Mouse (Mus musculus): ENCODE measurements at regions not wholly inside any gene's neighbourhood (a gene's known extent, or its start where the extent isn't known, plus 50 kb on each side); places are given as distances from the start of the nearest gene placed in this dataset.

DNA sequence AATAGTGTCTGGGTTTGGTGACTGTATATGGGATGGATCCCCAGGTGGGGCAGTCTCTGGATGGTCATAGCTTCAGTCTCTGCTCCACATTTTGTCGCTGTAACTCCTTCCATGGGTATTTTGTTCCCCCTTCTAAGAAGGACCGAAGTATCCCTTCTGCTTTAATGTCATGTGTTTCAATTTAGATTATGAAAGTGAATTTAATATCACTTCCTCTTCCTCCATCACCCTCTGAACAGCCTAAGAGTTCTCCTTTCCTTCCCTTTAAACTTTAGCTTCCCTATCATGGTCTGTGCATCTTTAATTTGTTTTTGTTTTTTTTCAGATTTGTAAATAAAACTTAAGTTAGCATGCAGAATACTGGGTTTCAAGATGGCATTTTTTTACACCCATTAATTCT, 211.0 kb upstream of the Phyhipl start:
- Histone ChIP-seq H3K4me1 (replicated peaks) (no peaks in the 10 kb centered on the region), H3K27ac (no peak overlapping the region), H3K4me3 (replicated peaks) (no peak overlapping the region), H3K9me3 (no peaks in the 10 kb centered on the region), H3K9ac (no peak overlapping the region), H3K4me2 (replicated peaks) (no peak overlapping the region), H3K27me3 (replicated peaks) (no peaks in the 10 kb centered on the region), H3K36me3 (no peaks in the 10 kb centered on the region)
- 94% methylated on average over 2 of the region's 2 CpGs for WGBS
- ATAC-seq = no peak

DNA sequence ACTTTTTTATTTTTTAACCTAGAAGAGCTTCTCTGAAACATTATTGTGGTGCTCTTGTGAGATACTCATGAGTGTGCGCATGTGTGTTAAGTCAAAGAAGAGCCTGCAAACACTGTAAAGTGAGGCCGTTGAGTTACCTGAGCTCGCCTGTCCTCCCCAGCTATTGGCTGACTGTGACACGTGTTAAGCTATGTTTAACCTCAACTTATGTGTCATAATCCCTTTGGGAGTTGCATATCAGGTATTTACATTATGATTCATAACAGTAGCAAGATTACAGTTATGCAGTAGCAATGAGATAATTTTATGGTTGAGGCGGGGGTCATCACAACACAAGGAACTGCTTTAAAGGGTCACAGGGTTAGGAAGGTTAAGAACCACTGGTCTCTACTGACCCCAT, 208.9 kb upstream of the Phyhipl start:
- no peaks in the 10 kb centered on the region for H3K9me3 ChIP-seq
- 82% methylated on average over 5 of the region's 5 CpGs for WGBS
- no peaks in the 10 kb centered on the region for H3K27me3 ChIP-seq (replicated peaks)
- H3K9ac ChIP-seq = no peak overlapping the region
- ATAC-seq = no peak
- H3K4me1 ChIP-seq (replicated peaks) = no peaks in the 10 kb centered on the region
- H3K36me3 ChIP-seq = no peaks in the 10 kb centered on the region
- no peak overlapping the region for H3K4me2 ChIP-seq (replicated peaks)
- H3K4me3 ChIP-seq (replicated peaks) = no peak overlapping the region
- H3K27ac ChIP-seq = no peak overlapping the region

DNA sequence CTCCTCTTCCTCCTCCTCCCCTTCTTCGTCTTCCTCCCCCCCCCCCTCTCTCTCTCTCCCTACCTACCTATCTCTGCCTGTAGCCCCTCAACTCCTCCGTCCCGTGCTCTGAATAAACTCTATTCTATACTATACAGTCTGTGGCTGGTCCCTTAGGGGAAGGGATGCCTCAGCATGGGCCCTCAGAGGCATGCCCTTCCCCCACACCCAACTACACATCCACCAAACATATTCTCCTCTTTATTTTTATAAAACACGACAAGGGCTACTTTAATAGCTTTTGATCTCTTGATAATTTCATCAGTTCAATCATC, 206.2 kb upstream of the Phyhipl start:
- no peak overlapping the region for H3K4me3 ChIP-seq (replicated peaks)

DNA sequence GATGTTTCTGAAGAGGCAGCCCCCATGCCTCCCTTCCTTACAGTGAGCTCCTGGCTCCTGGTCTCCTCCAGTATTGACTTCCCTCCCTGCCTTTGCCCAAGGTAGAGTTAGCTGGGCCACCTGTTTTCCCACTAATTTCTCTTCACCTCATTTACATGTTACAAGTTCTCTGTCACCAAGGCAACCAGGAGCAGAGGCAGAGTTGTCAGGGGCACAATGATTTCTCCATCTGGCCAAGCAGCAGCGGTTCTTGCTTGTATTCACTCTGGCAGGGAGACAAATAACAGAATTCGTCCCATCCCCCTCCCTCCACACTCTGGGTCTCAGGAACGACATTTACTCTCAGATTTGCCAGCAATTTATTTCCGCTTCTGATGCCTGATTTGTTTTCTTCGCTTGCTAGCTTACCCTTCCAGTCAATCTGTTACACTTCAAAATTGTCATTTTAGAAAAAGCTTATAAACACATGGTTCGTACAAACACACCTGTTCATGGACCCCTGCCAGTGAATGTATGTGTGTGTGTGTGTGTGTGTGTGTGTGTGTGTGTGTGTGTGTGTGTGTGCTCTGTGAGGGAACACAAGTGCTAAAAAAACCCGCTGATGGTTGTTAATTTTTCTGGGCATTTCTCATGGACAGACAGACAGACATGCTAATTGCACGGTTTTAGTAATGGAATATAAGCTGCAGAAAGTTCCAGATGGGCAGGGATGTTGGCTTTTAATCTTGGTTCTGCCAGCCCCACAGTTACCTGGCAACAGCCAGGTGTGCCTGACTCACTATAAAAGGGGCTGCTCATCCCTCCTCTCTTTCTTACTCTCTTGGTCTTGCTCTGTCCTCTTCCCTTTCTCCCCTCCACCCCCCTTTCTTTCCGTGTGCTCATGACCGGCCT, 205.6 kb upstream of the Phyhipl start:
- Histone ChIP-seq H3K9ac (no peak overlapping the region), H3K9me3 (no peaks in the 10 kb centered on the region), H3K4me3 (replicated peaks) (no peak overlapping the region), H3K27ac (no peak overlapping the region), H3K4me2 (replicated peaks) (no peak overlapping the region), H3K36me3 (no peaks in the 10 kb centered on the region), H3K4me1 (replicated peaks) (no peaks in the 10 kb centered on the region), H3K27me3 (replicated peaks) (no peaks in the 10 kb centered on the region)
- WGBS = 44% methylated on average over 10 of the region's 10 CpGs
- ATAC-seq = no peak

More for the DNA sequence above, 206.2 kb upstream of the Phyhipl start:
- WGBS = 51% methylated on average over 3 of the region's 4 CpGs
- Histone ChIP-seq H3K36me3 (no peaks in the 10 kb centered on the region), H3K27me3 (replicated peaks) (no peaks in the 10 kb centered on the region), H3K9ac (no peak overlapping the region), H3K4me1 (replicated peaks) (no peaks in the 10 kb centered on the region), H3K4me2 (replicated peaks) (no peak overlapping the region), H3K9me3 (no peaks in the 10 kb centered on the region), H3K27ac (no peak overlapping the region)
- no peak for ATAC-seq

DNA sequence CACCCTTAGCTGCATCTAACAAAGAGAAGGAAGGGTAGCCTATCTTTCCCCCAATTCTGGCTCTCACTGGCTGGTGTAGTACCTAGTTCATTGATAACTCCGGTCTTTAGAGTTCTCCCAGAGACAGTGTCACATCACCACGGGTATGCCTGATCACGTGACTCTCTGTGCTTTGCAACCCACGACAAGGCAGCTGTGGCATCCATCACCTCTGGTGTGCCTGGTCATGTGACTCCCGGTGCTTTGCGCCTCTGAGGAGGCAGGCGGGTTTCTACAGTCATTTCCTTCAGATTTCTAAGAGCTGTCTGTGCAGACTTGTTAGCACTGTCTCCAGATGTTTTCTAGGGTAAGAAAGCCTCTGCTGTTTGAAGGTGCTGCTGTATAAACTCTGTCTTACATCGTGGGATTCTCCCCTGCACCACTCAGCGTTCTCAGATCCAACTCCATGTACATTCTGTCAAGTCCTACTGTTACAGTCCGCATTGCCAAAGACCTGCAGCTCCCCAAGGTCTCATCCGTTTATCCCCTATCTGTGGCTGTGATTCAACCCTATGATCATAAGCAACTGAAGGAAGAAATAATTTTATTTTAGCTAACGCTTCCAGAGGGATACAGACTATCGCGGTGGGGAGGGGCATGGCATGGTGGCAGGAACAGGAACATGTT, 201.5 kb upstream of the Phyhipl start:
- ATAC-seq = no peak
- no peaks in the 10 kb centered on the region for H3K4me1 ChIP-seq (replicated peaks)
- no peak overlapping the region for H3K9ac ChIP-seq
- 69% methylated on average over 14 of the region's 14 CpGs for WGBS
- H3K27me3 ChIP-seq (replicated peaks) = no peaks in the 10 kb centered on the region
- H3K4me2 ChIP-seq (replicated peaks) = no peak overlapping the region
- H3K9me3 ChIP-seq = no peaks in the 10 kb centered on the region
- H3K4me3 ChIP-seq (replicated peaks) = no peak overlapping the region
- no peak overlapping the region for H3K27ac ChIP-seq
- no peaks in the 10 kb centered on the region for H3K36me3 ChIP-seq

DNA sequence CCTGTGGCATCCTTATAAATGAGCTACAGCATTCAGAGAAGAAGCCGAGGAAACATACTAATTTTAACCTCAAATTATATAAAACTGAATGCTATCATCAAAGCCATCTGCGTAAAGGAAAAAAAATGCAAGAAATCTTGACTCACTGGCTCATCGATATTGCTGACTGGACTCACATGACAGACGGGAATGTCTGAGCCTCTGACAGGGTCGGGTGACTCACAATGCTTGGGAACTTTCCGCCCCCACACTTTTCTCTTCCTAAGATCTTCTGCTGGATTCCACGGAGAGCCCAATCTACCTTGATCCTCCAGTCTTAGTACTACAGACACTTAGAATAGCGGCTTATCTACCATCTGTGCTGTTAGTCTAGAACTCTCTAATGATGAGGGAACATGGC, 200.2 kb upstream of the Phyhipl start:
- Histone ChIP-seq H3K9me3 (no peaks in the 10 kb centered on the region), H3K4me2 (replicated peaks) (no peak overlapping the region), H3K27ac (no peak overlapping the region), H3K36me3 (no peaks in the 10 kb centered on the region), H3K4me3 (replicated peaks) (no peak overlapping the region), H3K4me1 (replicated peaks) (no peaks in the 10 kb centered on the region), H3K9ac (no peak overlapping the region), H3K27me3 (replicated peaks) (no peaks in the 10 kb centered on the region)
- 89% methylated on average over 8 of the region's 8 CpGs for WGBS
- no peak for ATAC-seq

DNA sequence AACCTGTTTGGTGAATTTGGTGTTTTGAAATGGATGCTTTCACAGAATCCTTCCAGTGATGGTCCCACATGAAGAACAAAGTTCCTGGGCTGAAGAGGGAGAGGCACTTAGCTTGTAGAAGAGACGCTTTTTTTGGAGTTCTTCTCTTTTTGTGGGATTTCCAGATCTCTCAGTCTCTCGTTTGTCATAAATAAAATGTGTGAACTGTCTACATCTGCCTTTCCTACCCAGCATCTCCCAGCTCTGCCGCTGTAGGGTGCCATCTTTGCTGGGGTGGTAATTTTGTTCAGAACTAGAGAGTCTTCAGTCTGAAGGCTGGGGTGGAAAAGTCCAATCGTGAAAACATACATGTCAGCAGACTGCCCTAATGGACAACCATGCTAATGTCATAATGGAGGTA, 197.8 kb upstream of the Phyhipl start:
- H3K4me3 ChIP-seq (replicated peaks) = no peak overlapping the region
- no peaks in the 10 kb centered on the region for H3K27me3 ChIP-seq (replicated peaks)
- no peak overlapping the region for H3K4me2 ChIP-seq (replicated peaks)
- no peak overlapping the region for H3K27ac ChIP-seq
- H3K9me3 ChIP-seq = no peaks in the 10 kb centered on the region
- no peak overlapping the region for H3K9ac ChIP-seq
- WGBS = 87% methylated on average over 4 of the region's 4 CpGs
- no peak for ATAC-seq
- no peaks in the 10 kb centered on the region for H3K4me1 ChIP-seq (replicated peaks)
- no peaks in the 10 kb centered on the region for H3K36me3 ChIP-seq

DNA sequence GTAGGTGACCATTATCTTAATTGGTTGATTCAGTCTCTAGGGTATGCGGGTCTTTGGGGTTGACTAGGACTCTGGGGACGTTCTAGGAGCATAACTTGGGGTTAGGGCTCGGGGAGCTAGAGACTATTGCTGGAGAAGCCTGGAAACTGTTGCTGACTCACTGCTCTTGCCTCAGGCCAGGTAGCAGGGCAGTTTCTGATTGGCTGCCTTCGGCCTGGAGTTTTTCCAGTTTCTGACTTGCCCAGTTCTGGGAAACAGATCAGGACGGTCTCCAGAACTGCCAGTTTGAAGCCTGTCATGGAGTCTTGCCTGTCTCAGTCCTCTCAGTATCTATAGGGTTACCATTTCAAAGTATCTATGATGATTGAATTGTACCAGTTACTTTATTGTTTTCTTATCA, 192.4 kb upstream of the Phyhipl start:
- no peak for ATAC-seq
- Histone ChIP-seq H3K27ac (no peak overlapping the region), H3K4me1 (replicated peaks) (no peaks in the 10 kb centered on the region), H3K4me3 (replicated peaks) (no peak overlapping the region), H3K9me3 (no peaks in the 10 kb centered on the region), H3K27me3 (replicated peaks) (no peaks in the 10 kb centered on the region), H3K36me3 (no peaks in the 10 kb centered on the region), H3K4me2 (replicated peaks) (no peak overlapping the region), H3K9ac (no peak overlapping the region)
- 93% methylated on average over 5 of the region's 5 CpGs for WGBS

DNA sequence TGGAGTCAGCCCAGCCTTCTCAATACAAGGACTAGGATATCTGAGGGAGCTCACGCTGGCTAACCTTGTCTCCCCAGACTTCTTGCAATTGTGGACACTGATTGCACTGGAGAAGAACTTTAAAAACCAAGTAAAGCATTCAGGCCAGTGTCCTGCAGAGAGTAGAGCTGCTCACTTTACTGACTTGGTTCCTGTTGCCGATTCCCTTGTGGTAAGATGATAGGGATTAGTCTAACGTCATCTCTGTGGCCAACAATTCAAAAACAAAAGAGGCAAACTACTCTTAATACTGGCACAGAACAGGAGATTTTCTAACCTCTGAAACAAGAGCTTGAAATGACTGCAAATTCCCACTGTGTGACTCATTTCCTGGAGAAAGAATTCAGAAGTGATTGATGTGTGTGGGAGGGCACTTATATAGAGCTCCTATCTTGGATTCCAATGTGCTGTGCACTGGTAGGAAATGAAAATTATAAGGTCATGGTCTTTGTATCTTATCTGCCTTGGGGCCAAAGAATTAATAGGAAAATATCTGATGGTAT, 191.6 kb upstream of the Phyhipl start:
- H3K9me3 ChIP-seq = no peaks in the 10 kb centered on the region
- H3K9ac ChIP-seq = no peak overlapping the region
- no peak overlapping the region for H3K4me2 ChIP-seq (replicated peaks)
- WGBS = 68% methylated on average over 3 of the region's 3 CpGs
- no peak for ATAC-seq
- H3K4me3 ChIP-seq (replicated peaks) = no peak overlapping the region
- no peak overlapping the region for H3K27ac ChIP-seq
- no peaks in the 10 kb centered on the region for H3K4me1 ChIP-seq (replicated peaks)
- H3K27me3 ChIP-seq (replicated peaks) = no peaks in the 10 kb centered on the region
- no peaks in the 10 kb centered on the region for H3K36me3 ChIP-seq

DNA sequence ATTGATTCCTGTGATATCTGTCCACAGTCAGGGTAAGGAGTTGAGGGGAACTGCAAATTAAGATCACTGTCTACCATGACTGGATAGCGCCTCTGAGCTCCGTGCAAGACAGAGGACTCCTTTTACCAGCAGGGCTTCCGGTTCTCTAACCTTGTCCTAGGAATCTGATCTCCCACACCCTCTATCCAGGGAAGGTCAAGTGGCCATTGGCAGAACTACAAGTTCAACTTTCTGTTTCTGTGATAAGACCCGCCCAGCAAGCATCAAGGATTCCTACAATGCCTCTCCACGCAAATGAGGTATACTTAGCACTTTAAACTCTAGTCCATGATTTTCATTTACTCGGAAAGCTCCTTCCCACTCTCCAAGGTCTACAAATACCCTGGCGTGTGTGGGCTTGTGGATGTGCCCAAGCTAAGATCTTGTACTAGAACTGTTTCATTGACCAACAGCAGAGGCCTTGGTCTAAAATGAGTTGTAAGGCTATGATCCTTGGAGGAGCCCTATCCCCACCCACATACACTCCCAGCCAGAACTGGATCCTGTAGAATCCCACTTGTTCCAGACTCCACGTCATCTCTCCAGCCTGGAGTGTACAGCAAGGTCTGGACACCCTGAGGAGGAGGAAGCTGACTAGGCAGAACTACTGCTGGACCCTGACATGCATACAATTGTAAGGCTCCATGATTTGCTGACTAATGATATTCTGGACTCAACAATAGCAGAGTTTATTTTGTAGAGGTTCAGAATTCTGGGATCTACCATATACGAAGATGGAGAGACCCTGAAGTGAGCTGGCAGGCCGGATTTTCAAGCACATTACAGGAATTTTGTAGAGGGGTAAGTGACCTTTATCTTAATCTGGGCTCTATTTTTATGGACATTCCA, 190.8 kb upstream of the Phyhipl start:
- no peak overlapping the region for H3K9ac ChIP-seq
- WGBS = 92% methylated on average over 10 of the region's 10 CpGs

DNA sequence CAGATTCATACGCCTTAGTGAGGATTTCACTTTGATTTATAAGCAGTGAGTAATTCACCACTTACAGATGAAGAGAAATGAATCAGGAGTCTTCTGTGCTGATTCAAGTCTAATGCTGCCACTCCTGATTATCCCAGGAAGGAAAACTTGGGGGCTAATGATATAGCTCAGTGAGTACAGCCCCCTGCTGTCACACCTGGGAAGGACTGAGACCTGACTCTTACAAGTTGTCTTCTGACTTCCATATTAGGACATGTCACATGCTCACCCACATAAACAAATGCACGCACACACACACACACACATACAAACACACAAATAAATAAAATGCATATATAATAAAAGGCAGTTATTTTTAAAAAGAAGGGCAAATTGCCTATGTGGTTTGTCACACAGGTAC, 188.1 kb upstream of the Phyhipl start:
- H3K9me3 ChIP-seq = no peaks in the 10 kb centered on the region
- H3K27ac ChIP-seq = no peak overlapping the region
- H3K4me1 ChIP-seq (replicated peaks) = no peaks in the 10 kb centered on the region
- no peak for ATAC-seq
- no peak overlapping the region for H3K4me3 ChIP-seq (replicated peaks)
- WGBS = 81% methylated on average over 2 of the region's 2 CpGs
- no peak overlapping the region for H3K9ac ChIP-seq
- no peaks in the 10 kb centered on the region for H3K27me3 ChIP-seq (replicated peaks)
- H3K4me2 ChIP-seq (replicated peaks) = no peak overlapping the region
- H3K36me3 ChIP-seq = no peaks in the 10 kb centered on the region

More for the DNA sequence above, 190.8 kb upstream of the Phyhipl start:
- Histone ChIP-seq H3K4me3 (replicated peaks) (no peak overlapping the region), H3K4me1 (replicated peaks) (no peaks in the 10 kb centered on the region), H3K27ac (no peak overlapping the region), H3K27me3 (replicated peaks) (no peaks in the 10 kb centered on the region), H3K4me2 (replicated peaks) (no peak overlapping the region), H3K36me3 (no peaks in the 10 kb centered on the region), H3K9me3 (no peaks in the 10 kb centered on the region)
- no peak for ATAC-seq

DNA sequence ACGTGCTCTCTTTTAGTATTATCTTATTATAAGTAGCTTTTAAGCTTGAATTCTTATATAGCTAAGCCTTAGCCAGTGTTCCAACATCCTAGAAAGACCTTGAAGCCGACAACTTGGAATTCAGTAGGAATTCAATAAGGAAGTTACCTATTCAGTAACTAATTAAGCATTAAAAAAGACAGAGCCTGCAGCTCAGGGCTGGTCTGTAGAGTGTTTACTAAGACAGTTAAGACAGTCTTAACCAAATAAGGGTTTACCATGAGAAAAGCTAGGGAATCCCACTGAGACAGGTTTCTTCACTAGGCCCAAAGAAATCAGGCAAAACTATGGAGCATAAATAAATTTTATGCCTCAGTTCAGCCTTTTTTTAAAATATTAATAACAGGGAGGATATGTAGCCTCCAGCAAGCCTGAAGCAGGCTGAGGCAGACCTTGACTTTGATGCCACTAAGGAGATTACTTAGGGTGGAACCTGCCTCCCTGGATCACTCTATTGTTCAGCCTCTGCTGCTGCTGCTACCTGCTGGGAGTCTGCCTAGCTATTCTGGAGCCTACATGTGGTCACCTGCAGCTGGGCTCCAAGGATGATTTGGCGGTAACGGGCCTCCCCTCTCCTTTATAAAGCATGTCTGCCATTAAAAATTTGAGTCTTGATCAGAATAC, 186.5 kb upstream of the Phyhipl start:
- no peaks in the 10 kb centered on the region for H3K4me1 ChIP-seq (replicated peaks)
- no peak overlapping the region for H3K4me3 ChIP-seq (replicated peaks)
- H3K9me3 ChIP-seq = no peaks in the 10 kb centered on the region
- no peak overlapping the region for H3K9ac ChIP-seq
- 90% methylated on average over 4 of the region's 4 CpGs for WGBS
- no peak overlapping the region for H3K27ac ChIP-seq
- H3K4me2 ChIP-seq (replicated peaks) = no peak overlapping the region
- no peaks in the 10 kb centered on the region for H3K27me3 ChIP-seq (replicated peaks)
- H3K36me3 ChIP-seq = no peaks in the 10 kb centered on the region
- no peak for ATAC-seq

Data from intestine, embryonic 15.5 days (tissue).